Mouse (Mus musculus) small intestine, adult 2 months (tissue): ENCODE results near the gene Itgav.

Source experiments
- CTCF ChIP-seq: fragments of 200-500 bp; IDR thresholded peaks from 2 replicates; pipeline ENCODE4 v1.5.1; 2012; ENCODE audit warnings: low read depth, mild to moderate bottlenecking, control low read depth, inconsistent platforms, low read length, moderate library complexity, mixed read lengths; ENCODE audit not compliant: insufficient replicate concordance, insufficient read length; ENCODE audit errors: extremely low read depth
- POLR2A ChIP-seq: fragments of 200-500 bp; IDR thresholded peaks from 2 replicates; pipeline ENCODE4 v1.6.1; 2012; ENCODE audit warnings: low read depth, mild to moderate bottlenecking, control low read depth, inconsistent platforms, low read length, moderate library complexity

DNA sequence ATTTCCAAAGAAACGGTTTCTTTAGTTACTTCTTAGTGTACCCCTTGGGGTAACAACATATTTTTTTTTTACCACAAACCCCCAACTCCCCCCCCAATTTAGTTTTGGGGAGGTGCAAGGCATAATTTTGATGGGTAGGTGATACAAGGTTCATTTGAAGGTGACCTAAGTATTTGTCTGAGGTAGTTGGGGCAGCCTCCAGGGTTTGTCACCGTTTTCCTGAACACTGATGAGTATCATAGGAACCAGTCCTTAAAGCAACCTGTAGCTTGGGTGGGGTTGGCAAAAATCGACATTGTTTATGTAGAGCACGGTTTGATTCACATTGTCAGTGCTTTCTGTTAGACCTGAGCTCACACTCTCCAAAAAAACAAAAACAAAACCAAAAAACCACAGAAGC, 1.6 kb downstream of the Itgav start:
- TF ChIP-seq CTCF = no peak
- TF ChIP-seq POLR2A = no peak
